ENCODE assay signal across 8 mouse cellular contexts in the genomic region with DNA sequence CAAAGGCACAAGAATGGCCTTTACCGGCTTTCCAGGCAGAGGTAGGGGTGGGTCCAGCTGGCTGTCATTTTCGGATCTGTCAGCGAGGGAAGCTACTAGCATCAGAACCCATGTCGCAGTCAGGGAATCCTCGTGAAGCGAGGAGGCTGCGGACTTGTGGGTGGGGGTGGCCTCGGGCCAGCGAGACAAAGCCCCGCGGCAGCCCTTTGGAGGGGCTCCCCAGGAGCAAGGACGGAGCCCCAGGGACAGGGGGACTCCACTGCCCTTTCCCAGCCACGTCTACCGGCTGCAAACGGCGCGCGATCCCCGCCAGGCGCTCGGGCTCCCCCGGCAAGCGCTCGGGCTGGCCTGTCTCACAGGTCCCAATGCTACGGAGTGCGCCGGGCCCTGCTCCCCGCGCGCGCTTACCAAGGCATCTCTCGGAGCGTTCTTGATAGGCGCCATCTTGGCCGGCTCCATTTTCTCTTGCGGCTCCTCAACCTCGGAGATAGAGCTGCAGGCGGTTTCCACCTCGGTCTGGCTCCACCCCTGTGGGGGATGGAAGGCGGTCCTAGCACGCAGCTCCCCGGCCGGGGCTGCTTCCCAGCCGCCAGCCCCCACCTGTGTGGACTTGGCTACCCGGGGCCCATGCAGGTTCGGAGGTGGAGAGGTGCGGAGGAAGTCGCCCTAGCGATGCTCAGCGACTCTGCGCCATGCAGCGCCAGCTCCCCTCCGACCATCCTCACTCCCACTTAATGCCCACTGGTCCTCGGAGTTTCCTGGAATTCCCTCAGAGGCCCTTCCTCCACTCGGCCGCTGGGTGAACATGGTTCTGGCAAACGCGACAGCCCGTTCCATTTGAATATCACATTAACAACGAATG. TPM values are rescaled to one million over a fixed set of nuclear protein-coding genes. Genes with fewer than 3 reads are reported as not detected.
DNase-seq lines count a peak whose midpoint lies in the region; ATAC-seq lines count a peak whose summit lies in the region.

No protein-coding gene starts in this region.

- DNase-seq in gastrocnemius, adult 8-10 months (ENCODE audit: low spot score in 2 of 2), result peak; percentile 21 to 45
- peak; percentile 80 for DNase-seq in induced T-regulatory cell, adult 2 months (ENCODE audit: low read depth)
- DNase-seq in left cerebral cortex, adult 8-10 months (ENCODE audit: low spot score in 2 of 2), result peak; percentile 30 to 69
- peak; percentile 71 to 77 for DNase-seq in right cerebral cortex, adult 2 months (ENCODE audit: low spot score in 2 of 2)
- peak; percentile 12 for DNase-seq in urinary bladder, postnatal 10 days (ENCODE audit: low spot score)

- ATAC-seq in activated CD4-positive, CD25-positive, alpha-beta regulatory T cell, adult 4 months, result peak; percentile 95
- peak; percentile 99 for ATAC-seq in common myeloid progenitor, adult 5-6 weeks (replicated peaks; ENCODE audit: low read depth, poor library complexity, severe bottlenecking)
- ATAC-seq in megakaryocyte, adult 5-6 weeks (ENCODE audit: poor library complexity, severe bottlenecking), result peak; percentile 92

RNA-seq across cellular contexts. Expression of gene Taf9b, which starts 1.6 kb away (rescaled TPM):
- polyA plus RNA-seq in activated CD4-positive, CD25-positive, alpha-beta regulatory T cell, adult 4 months (2017; shearing (Covaris generic)), result 10 to 100 TPM; 54.7 to 60.5 TPM
- 8.5 and 9.4 TPM in 2 replicates for total RNA-seq in common myeloid progenitor, adult 5-6 weeks (2017)
- 10 to 100 TPM; 10.1 to 12.1 (median 10.8) TPM for total RNA-seq in gastrocnemius, adult 8-10 months (2022)
- total RNA-seq in left cerebral cortex, adult 8-10 months (2022), result 10 to 100 TPM; 24.4 to 27.2 (median 26.2) TPM
- total RNA-seq in megakaryocyte, adult 5-6 weeks (2015), result 5.2 and 7.2 TPM in 2 replicates
- 4.6 and 5.2 TPM in 2 replicates for total RNA-seq in megakaryocyte, adult 5-6 weeks (2017)

RNA-seq across cellular contexts. Expression of gene Pgk1, which starts 32.5 kb away (rescaled TPM):
- 100 to 1,000 TPM; 156 to 220 TPM for polyA plus RNA-seq in activated CD4-positive, CD25-positive, alpha-beta regulatory T cell, adult 4 months (2017; shearing (Covaris generic))
- 203 and 235 TPM in 2 replicates for total RNA-seq in common myeloid progenitor, adult 5-6 weeks (2017)
- total RNA-seq in gastrocnemius, adult 8-10 months (2022), result 1,000 to 10,000 TPM in 2 of 4 experiments, 100 to 1,000 TPM in 2; 909 to 1,066 (median 1,006) TPM
- total RNA-seq in left cerebral cortex, adult 8-10 months (2022), result 100 to 1,000 TPM; 451 to 500 (median 488) TPM
- total RNA-seq in megakaryocyte, adult 5-6 weeks (2015), result 313 and 334 TPM in 2 replicates
- total RNA-seq in megakaryocyte, adult 5-6 weeks (2017), result 306 and 317 TPM in 2 replicates

RNA-seq across cellular contexts. Expression of gene Fnd3c2, which starts 35.8 kb away (rescaled TPM):
- not detected for polyA plus RNA-seq in activated CD4-positive, CD25-positive, alpha-beta regulatory T cell, adult 4 months (2017; shearing (Covaris generic))
- total RNA-seq in common myeloid progenitor, adult 5-6 weeks (2017), result not detected in 2 replicates
- total RNA-seq in gastrocnemius, adult 8-10 months (2022), result not detected
- not detected for total RNA-seq in left cerebral cortex, adult 8-10 months (2022)
- not detected in 2 replicates for total RNA-seq in megakaryocyte, adult 5-6 weeks (2015)
- total RNA-seq in megakaryocyte, adult 5-6 weeks (2017), result not detected in 2 replicates

Comparison
In these comparisons a context has a peak if more than half of its experiments do, and no peak if none do; other contexts are left out.
1. Peak in every context shown above with its lines: DNase-seq and ATAC-seq.
2. DNase-seq: peak in every context shown above with its lines; median percentile 80 in induced T-regulatory cell, adult 2 months; 74 in right cerebral cortex, adult 2 months; 50 in left cerebral cortex, adult 8-10 months; 33 in gastrocnemius, adult 8-10 months; 12 in urinary bladder, postnatal 10 days.